Mouse (Mus musculus) liver, postnatal 0 days (tissue): ENCODE results near the gene Gtpbp3.

Experiments
- CTCF ChIP-seq: sonication (generic); IDR thresholded peaks from 2 replicates; pipeline ENCODE4 v1.5.1; 2016; ENCODE audit warnings: antibody characterized with exemption, low read depth
- EP300 ChIP-seq: IDR thresholded peaks from 2 replicates; pipeline ENCODE4 v1.6.1; 2016; ENCODE audit warnings: antibody characterized with exemption, low read depth, mild to moderate bottlenecking

DNA sequence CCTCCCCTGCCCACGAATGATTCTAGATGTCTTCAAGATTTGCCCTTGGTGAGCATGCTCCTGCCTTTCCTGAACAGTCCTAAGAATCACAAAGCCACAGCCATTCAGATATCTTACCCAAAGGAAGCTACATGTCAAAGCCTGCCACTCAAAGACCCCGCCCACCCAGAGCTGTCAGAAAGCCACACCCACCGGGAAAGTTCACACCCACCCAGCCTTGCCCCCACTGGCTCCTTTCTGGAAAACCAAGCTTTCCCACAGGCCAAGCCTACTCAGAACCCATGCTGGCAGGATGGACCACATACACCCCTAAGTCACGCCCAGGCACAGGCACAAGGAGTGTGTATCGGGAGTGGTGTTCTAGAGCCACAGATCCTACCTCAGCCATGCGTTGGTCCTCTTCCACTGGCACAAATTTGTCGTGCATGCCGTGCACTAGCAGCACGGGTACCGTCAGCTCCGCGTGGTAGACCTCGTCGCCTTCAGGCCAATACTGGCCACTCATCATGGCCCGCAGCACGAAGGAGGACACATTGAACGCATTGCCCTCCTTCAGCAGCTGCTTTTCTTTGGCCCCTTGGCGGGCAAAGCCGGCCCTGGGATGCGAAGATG lies 30.1 kb upstream of the Gtpbp3 start:
- no peak for TF ChIP-seq EP300
- no peak for TF ChIP-seq CTCF
